Comparison of ENCODE assay signal across 18 mouse cellular contexts in genomic region chr10:30416314-30416713, GRCm38 (mm10).
"Had no signal": no experiment of that assay in that cellular context is flagged by ENCODE, and none has a peak within 500 bp of the region (broad histone marks: within the 10 kb centered on the region; RNA-seq: fewer than 3 reads in every experiment).

No protein-coding gene starts in this region.

- H3K36me3 ChIP-seq: midbrain, embryonic 12.5 days; neural tube, embryonic 13.5 days; neural tube, embryonic 15.5 days had no signal

- H3K4me2 ChIP-seq: lung, embryonic 14.5 days; midbrain, embryonic 12.5 days; neural tube, embryonic 13.5 days; neural tube, embryonic 15.5 days had no signal

- H3K4me1 ChIP-seq: megakaryocyte, embryonic 14.5 days; midbrain, embryonic 12.5 days; neural tube, embryonic 13.5 days; neural tube, embryonic 15.5 days had no signal

- H3K9ac ChIP-seq: lung, embryonic 14.5 days; midbrain, embryonic 12.5 days; neural tube, embryonic 13.5 days; neural tube, embryonic 15.5 days had no signal

- H3K4me3 ChIP-seq: megakaryocyte, embryonic 14.5 days; midbrain, embryonic 12.5 days; neural tube, embryonic 13.5 days; neural tube, embryonic 15.5 days had no signal

- DNase-seq: lung, adult 18-20 months; lung, embryonic 14.5 days; lung, postnatal 10 days; lung, postnatal 36 days; midbrain, embryonic 14.5 days; retina, postnatal 1 day; right cerebral cortex, adult 18-20 months; right cerebral cortex, postnatal 25 days; right cerebral cortex, postnatal 4 days; spleen, adult 18-20 months; thymus, adult 18-20 months; thymus, postnatal 14 days; thymus, postnatal 36 days had no signal

- H3K27ac ChIP-seq: macrophage; midbrain, embryonic 12.5 days; neural tube, embryonic 13.5 days; neural tube, embryonic 15.5 days had no signal

- H3K9me3 ChIP-seq: megakaryocyte, embryonic 14.5 days; midbrain, embryonic 12.5 days; neural tube, embryonic 13.5 days; neural tube, embryonic 15.5 days had no signal

- H3K27me3 ChIP-seq: megakaryocyte, embryonic 14.5 days had no signal
